Comparison of ENCODE assay signal across 8 mouse cellular contexts in genomic region chr12:51828716-51829289, GRCm38 (mm10). TPM values are rescaled to one million over a fixed set of nuclear protein-coding genes. Genes with fewer than 3 reads are reported as not detected.
A peak's percentile ranks its signal among the peaks of the same experiment; 100 is the strongest.
DNase-seq lines count a peak whose midpoint lies in the region.

No protein-coding gene starts in this region.

- under 1% methylated on average over 60 of the region's 66 CpGs for WGBS in macrophage (ENCODE audit: missing documents)

- H3K4me3 ChIP-seq in macrophage (ENCODE audit: inconsistent target), result peak overlapping the region; percentile 59

- H3K79me2 ChIP-seq in macrophage (ENCODE audit: inconsistent target), result peaks cover 63% of the 10 kb centered on the region

- no peak overlapping the region for H3K27ac ChIP-seq in macrophage

- H3K36me3 ChIP-seq in macrophage (ENCODE audit: inconsistent target), result peaks cover 14% of the 10 kb centered on the region; the same call in 1 of the 2 replicates

- intact Hi-C loops in left cerebral cortex, postnatal 36 days (cut with DNase I), result no loop called here
- intact Hi-C loops in gastrocnemius, postnatal 14 days (cut with DNase I; ENCODE audit: low total_unique reads), result loop anchor here (10.0 kb wide), 1 partner anchor 66 kb away; no protein-coding TSS in a partner anchor

- peak; percentile 13 to 14 for DNase-seq in left cerebral cortex, adult 9 months (ENCODE audit: low spot score in 2 of 2)
- DNase-seq in left cerebral cortex, postnatal 36 days (ENCODE audit: low spot score in 2 of 2), result no peak
- DNase-seq in adrenal gland, postnatal 14 days, result peak; percentile 75
- DNase-seq in gastrocnemius, postnatal 14 days, result peak; percentile 57
- DNase-seq in kidney, postnatal 10 days, result peak; percentile 76
- DNase-seq in spleen, postnatal 10 days (ENCODE audit: low spot score in 2 of 2), result peak; percentile 78 to 89
- DNase-seq in layer of hippocampus, postnatal 10 days (ENCODE audit: low spot score in 2 of 2), result no peak

RNA-seq across cellular contexts. Expression of gene Hectd1, which starts 0.5 kb away (rescaled TPM):
- 10 to 100 TPM; 80.3 to 85.1 TPM for total RNA-seq in left cerebral cortex, postnatal 36 days (2021)
- total RNA-seq in adrenal gland, postnatal 14 days (2021), result 92.9 and 94.0 TPM in 2 replicates
- 10 to 100 TPM; 79.2 to 97.2 TPM for total RNA-seq in gastrocnemius, postnatal 14 days (2021)
- total RNA-seq in macrophage (2018; cell fraction: chromatin; rRNA removed), result 100 to 1,000 TPM; 135 to 424 (median 190) TPM
- 10 to 100 TPM; 25.2 to 65.7 (median 46.8) TPM for total RNA-seq in macrophage (2018; cell fraction: cytosol; rRNA removed)
- 100 to 1,000 TPM in 25 of 26 experiments, 10 to 100 TPM in 1; 94.9 to 369 (median 125) TPM for total RNA-seq in macrophage (2018; cell fraction: nucleus; rRNA removed)
- 30.4 to 33.6 TPM (median 31.3 TPM) in 3 replicates for polyA plus RNA-seq in macrophage (2018)
- total RNA-seq in layer of hippocampus, postnatal 10 days (2021), result 10 to 100 TPM; 87.0 to 87.2 TPM

Comparison
In these comparisons a context has a peak if more than half of its experiments do, and no peak if none do; other contexts are left out.
1. DNase-seq: peak in left cerebral cortex, adult 9 months (2 of 2), adrenal gland, postnatal 14 days (single experiment), gastrocnemius, postnatal 14 days (single experiment), kidney, postnatal 10 days (single experiment) and spleen, postnatal 10 days (2 of 2); none in left cerebral cortex, postnatal 36 days (0 of 2) and layer of hippocampus, postnatal 10 days (0 of 2).